Mouse (Mus musculus) midbrain, postnatal 0 days (tissue): ENCODE measurements around the gene Slc2a4. TPM values are rescaled to one million over a fixed set of nuclear protein-coding genes. Genes with fewer than 3 reads are reported as not detected.

Source experiments
- ATAC-seq: fragments of 200-750 bp; cut with Nextera tagmentation; 2 replicates; pipeline ENCODE4 v1.8.0; 2017; ENCODE audit warnings: moderate number of reproducible peaks, mild to moderate bottlenecking, moderate TSS enrichment, moderate library complexity; ENCODE audit not compliant: low FRiP score
- DNase-seq: peaks from one replicate; pipeline ENCODE4 v3.0.0-alpha.2; 2015; ENCODE audit warnings: low spot score
- H3K27ac ChIP-seq: fragments of 300-500 bp; sonication (generic); 2 replicates; pipeline ENCODE4 v1.5.1; 2014; ENCODE audit warnings: low read depth, mild to moderate bottlenecking, low read length, mixed read lengths
- H3K27me3 ChIP-seq: fragments of 300-500 bp; sonication (generic); 2 replicates; pipeline ENCODE4 v1.6.1; 2014; ENCODE audit warnings: low read length, control low read depth, mixed read lengths; ENCODE audit not compliant: insufficient read depth
- H3K36me3 ChIP-seq: fragments of 300-500 bp; sonication (generic); 2 replicates; pipeline ENCODE4 v1.6.1; 2014; ENCODE audit warnings: low read length, control low read depth, mixed read lengths; ENCODE audit not compliant: insufficient read depth
- H3K4me1 ChIP-seq: fragments of 300-500 bp; sonication (generic); 2 replicates; pipeline ENCODE4 v1.6.1; 2014; ENCODE audit warnings: mild to moderate bottlenecking, control low read depth, antibody characterized with exemption, low read length, mixed read lengths; ENCODE audit not compliant: insufficient read depth
- H3K4me2 ChIP-seq: fragments of 300-500 bp; sonication (generic); 2 replicates; pipeline ENCODE4 v1.6.1; 2014; ENCODE audit warnings: low read depth, mild to moderate bottlenecking, low read length, mixed read lengths; ENCODE audit not compliant: poor library complexity, severe bottlenecking
- H3K4me3 ChIP-seq: fragments of 300-500 bp; sonication (generic); 2 replicates; pipeline ENCODE4 v1.5.1; 2014; ENCODE audit warnings: low read depth, mild to moderate bottlenecking, low read length, moderate library complexity
- H3K9ac ChIP-seq: fragments of 300-500 bp; sonication (generic); replicated peaks from 2 replicates; pipeline ENCODE4 v1.6.1; 2014; ENCODE audit warnings: mild to moderate bottlenecking, low read length, moderate library complexity, mixed read lengths; ENCODE audit not compliant: poor library complexity, severe bottlenecking
- H3K9me3 ChIP-seq: fragments of 300-500 bp; sonication (generic); 2 replicates; pipeline ENCODE4 v1.6.1; 2016; ENCODE audit warnings: low read length, control low read depth
- CTCF ChIP-seq: IDR thresholded peaks from 2 replicates; pipeline ENCODE4 v1.5.1; 2016; ENCODE audit warnings: antibody characterized with exemption, mild to moderate bottlenecking
- WGBS: fragments of 180-500 bp; shearing (Covaris S2); extraction: QIAGEN DNeasy Blood & Tissue Kit; methylation state at CpG from one replicate; pipeline ENCODE4 v1.1.7; 2014; 5-methylcytosine and 5-hydroxymethylcytosine counted together
- polyA plus RNA-seq: library from polyadenylated mRNA; unstranded; fragments of >200 nt; fragmentation: Nextera tagmentation; extraction: Ambion mirVana; gene quantifications from 2 replicates; pipeline ENCODE4 v1.2.1, GENCODE M21; 2015
- total RNA-seq: library from RNA; depleted of rRNA; stranded (reverse); fragments of >200 nt; gene quantifications from 2 replicates; pipeline ENCODE4 v1.2.3, GENCODE M21; 2014

The Slc2a4 gene
- total and polyA plus RNA-seq, 2 experiments from 2014 or later = 4.0 to 8.8 TPM

GRCm38 (mm10) chr11:69914372-69914764 is 33.6 kb downstream of the Slc2a4 start:
- no peaks in the 10 kb centered on the region for H3K27me3 ChIP-seq
- ATAC-seq (0 out of 2 replicates have a peak, but pooled peaks have one; percentile 6), DNase-seq (no peak)
- peak overlapping the region; percentile 97 for H3K4me2 ChIP-seq
- peak overlapping the region; percentile 79 for H3K4me3 ChIP-seq
- no peaks in the 10 kb centered on the region for H3K9me3 ChIP-seq
- peak overlapping the region; percentile 87 for H3K27ac ChIP-seq
- peaks cover 9% of the 10 kb centered on the region for H3K4me1 ChIP-seq
- H3K36me3 ChIP-seq = peaks cover 67% of the 10 kb centered on the region
- H3K9ac ChIP-seq = peak overlapping the region; percentile 82
- no peak for TF ChIP-seq CTCF
- WGBS = 1% methylated on average over 17 of the region's 17 CpGs

GRCm38 (mm10) chr11:69913554-69914371 is 34.2 kb downstream of the Slc2a4 start, which contains the start of gene Gps2:
Gps2 (plus strand) TSS chr11:69913888.
- H3K9me3 ChIP-seq = no peaks in the 10 kb centered on the region
- H3K36me3 ChIP-seq = peaks cover 73% of the 10 kb centered on the region
- peak; percentile 97 for DNase-seq
- peak; percentile 91 for ATAC-seq
- H3K4me3 ChIP-seq = peak within 1 kb of the TSS; percentile 79
- peaks cover 7% of the 10 kb centered on the region; the same call in 1 of the 2 replicates for H3K4me1 ChIP-seq
- peak within 1 kb of the TSS; percentile 82 for H3K9ac ChIP-seq
- peak within 1 kb of the TSS; percentile 87 for H3K27ac ChIP-seq
- no peaks in the 10 kb centered on the region for H3K27me3 ChIP-seq
- no peak for TF ChIP-seq CTCF
- 2% methylated on average over 50 of the region's 61 CpGs for WGBS
- peak within 1 kb of the TSS; percentile 97 for H3K4me2 ChIP-seq

GRCm38 (mm10) chr11:69912716-69913530 is 35.1 kb downstream of the Slc2a4 start:
- Histone ChIP-seq H3K4me3 (peak overlapping the region; percentile 79), H3K4me2 (peak overlapping the region; percentile 97), H3K27ac (peak overlapping the region; percentile 87; the same call in 1 of the 2 replicates), H3K9ac (0 out of 2 replicates have a peak overlapping the region, but pooled peaks have one; percentile 13), H3K36me3 (peaks cover 77% of the 10 kb centered on the region), H3K4me1 (peaks cover 7% of the 10 kb centered on the region; the same call in 1 of the 2 replicates), H3K27me3 (no peaks in the 10 kb centered on the region), H3K9me3 (no peaks in the 10 kb centered on the region)
- ATAC-seq (0 out of 2 replicates have a peak, but pooled peaks have one; percentile 4), DNase-seq (no peak)
- TF ChIP-seq CTCF = no peak
- WGBS = 80% methylated on average over 15 of the region's 15 CpGs

- no peak for DNase-seq
- H3K4me2 ChIP-seq = no peak overlapping the region
- H3K4me1 ChIP-seq = peaks cover 7% of the 10 kb centered on the region; the same call in 1 of the 2 replicates
- no peak for ATAC-seq
- no peaks in the 10 kb centered on the region for H3K9me3 ChIP-seq
- no peaks in the 10 kb centered on the region for H3K27me3 ChIP-seq
- H3K4me3 ChIP-seq = no peak overlapping the region
- WGBS = 93% methylated on average over 5 of the region's 6 CpGs
- H3K9ac ChIP-seq = no peak overlapping the region
- H3K27ac ChIP-seq = no peak overlapping the region
- TF ChIP-seq CTCF = no peak
- H3K36me3 ChIP-seq = peaks cover 82% of the 10 kb centered on the region
These were observed 36.3 kb downstream of the Slc2a4 start for GRCm38 (mm10) chr11:69911701-69912100.

- no peak overlapping the region for H3K4me2 ChIP-seq
- no peaks in the 10 kb centered on the region for H3K9me3 ChIP-seq
- 91% methylated on average over 17 of the region's 17 CpGs for WGBS
- H3K4me3 ChIP-seq = no peak overlapping the region
- no peak for TF ChIP-seq CTCF
- DNase-seq (no peak), ATAC-seq (no peak)
- no peak overlapping the region for H3K27ac ChIP-seq
- peaks cover 83% of the 10 kb centered on the region for H3K36me3 ChIP-seq
- H3K27me3 ChIP-seq = no peaks in the 10 kb centered on the region
- peaks cover 7% of the 10 kb centered on the region; the same call in 1 of the 2 replicates for H3K4me1 ChIP-seq
- no peak overlapping the region for H3K9ac ChIP-seq
These were observed 37.0 kb downstream of the Slc2a4 start for GRCm38 (mm10) chr11:69910781-69911560.
